Mouse (Mus musculus) natural killer cell, adult 2 months (primary cell): Measurements from ENCODE around the gene Parvg.
"Not testable (repeated sequence)": the region's sequence is repeated elsewhere in the genome, so short reads cannot be mapped to it uniquely, and the experiment has no call there.

Experiments used
- DNase-seq, 2 experiments: peaks; one replicate each; pipeline ENCODE4 v3.0.0; 2022; ENCODE audit warnings: low spot score in 2 of 2

Parvg gene

GRCm38 (mm10) chr15:84323966-84324869 lies at the start of gene Parvg:
Parvg (plus strand) TSS chr15:84324026.
- DNase-seq = peak; percentile 52 to 59

GRCm38 (mm10) chr15:84276066-84276465 lies 47.8 kb upstream of the Parvg start:
- no peak for DNase-seq

GRCm38 (mm10) chr15:84278091-84278490 lies 45.7 kb upstream of the Parvg start:
- DNase-seq = no peak

- no peak for DNase-seq
Measured at GRCm38 (mm10) chr15:84278656-84279055, 45.2 kb upstream of the Parvg start.

GRCm38 (mm10) chr15:84280309-84280708 lies 43.5 kb upstream of the Parvg start:
- DNase-seq = no peak

GRCm38 (mm10) chr15:84280712-84281347 lies 43.0 kb upstream of the Parvg start:
- no peak for DNase-seq

- no peak for DNase-seq
Measured at GRCm38 (mm10) chr15:84282206-84283085, 41.4 kb upstream of the Parvg start.

GRCm38 (mm10) chr15:84284059-84284458 lies 39.8 kb upstream of the Parvg start:
- DNase-seq = peak in 1 of 2 experiments; percentile 50

GRCm38 (mm10) chr15:84285453-84285852 lies 38.4 kb upstream of the Parvg start:
- no peak for DNase-seq

- not testable (repeated sequence) for DNase-seq
Measured at GRCm38 (mm10) chr15:84288953-84289352, 34.9 kb upstream of the Parvg start.

GRCm38 (mm10) chr15:84291097-84291496 lies 32.7 kb upstream of the Parvg start:
- no peak for DNase-seq

GRCm38 (mm10) chr15:84293590-84293989 lies 30.2 kb upstream of the Parvg start:
- no peak for DNase-seq

- no peak for DNase-seq
Measured at GRCm38 (mm10) chr15:84294391-84294790, 29.4 kb upstream of the Parvg start.

GRCm38 (mm10) chr15:84295225-84295624 lies 28.6 kb upstream of the Parvg start:
- no peak for DNase-seq

GRCm38 (mm10) chr15:84297454-84297853 lies 26.4 kb upstream of the Parvg start:
- DNase-seq = no peak

- peak in 1 of 2 experiments; percentile 22 for DNase-seq
Measured at GRCm38 (mm10) chr15:84298804-84299370, 24.9 kb upstream of the Parvg start.

GRCm38 (mm10) chr15:84299662-84300333 lies 24.0 kb upstream of the Parvg start:
- DNase-seq = no peak

- DNase-seq = no peak
Measured at GRCm38 (mm10) chr15:84300591-84300990, 23.2 kb upstream of the Parvg start.

GRCm38 (mm10) chr15:84301026-84301425 lies 22.8 kb upstream of the Parvg start:
- DNase-seq = no peak

- no peak for DNase-seq
Measured at GRCm38 (mm10) chr15:84301641-84302420, 22.0 kb upstream of the Parvg start.
